Mouse (Mus musculus) kidney, embryonic 14.5 days (tissue): ENCODE results near the gene Slc12a1. TPM values are rescaled to one million over a fixed set of nuclear protein-coding genes. Genes with fewer than 3 reads are reported as not detected.

Experiments used
- ATAC-seq: fragments of 200-750 bp; cut with Nextera tagmentation; 2 replicates; pipeline ENCODE4 v1.8.0; 2017; ENCODE audit warnings: moderate number of reproducible peaks, mild to moderate bottlenecking, moderate TSS enrichment, moderate library complexity; ENCODE audit not compliant: low FRiP score, low TSS enrichment
- H3K27ac ChIP-seq: fragments of 300-500 bp; sonication (generic); 2 replicates; pipeline ENCODE4 v1.5.1; 2014; ENCODE audit warnings: low read depth, mild to moderate bottlenecking, low read length, moderate library complexity, mixed read lengths
- H3K27me3 ChIP-seq: fragments of 300-500 bp; sonication (generic); 2 replicates; pipeline ENCODE4 v1.6.1; 2014; ENCODE audit warnings: mild to moderate bottlenecking, low read length; ENCODE audit not compliant: control insufficient read depth, insufficient read depth
- H3K36me3 ChIP-seq: fragments of 300-500 bp; sonication (generic); 2 replicates; pipeline ENCODE4 v1.6.1; 2014; ENCODE audit warnings: low read length, mixed read lengths; ENCODE audit not compliant: control insufficient read depth, insufficient read depth
- H3K4me1 ChIP-seq: fragments of 300-500 bp; sonication (generic); 2 replicates; pipeline ENCODE4 v1.6.1; 2014; ENCODE audit warnings: low read length, mixed read lengths; ENCODE audit not compliant: control insufficient read depth, insufficient read depth
- H3K4me2 ChIP-seq: fragments of 300-500 bp; sonication (generic); replicated peaks from 2 replicates; pipeline ENCODE4 v1.6.1; 2014; ENCODE audit warnings: low read depth, mild to moderate bottlenecking, low read length
- H3K4me3 ChIP-seq: fragments of 300-500 bp; sonication (generic); 2 replicates; pipeline ENCODE4 v1.5.1; 2014; ENCODE audit warnings: mild to moderate bottlenecking, low read length
- H3K9ac ChIP-seq: fragments of 300-500 bp; sonication (generic); 2 replicates; pipeline ENCODE4 v1.6.1; 2014; ENCODE audit warnings: low read depth, mild to moderate bottlenecking, low read length, moderate library complexity
- H3K9me3 ChIP-seq: fragments of 300-500 bp; sonication (generic); 2 replicates; pipeline ENCODE4 v1.6.1; 2016; ENCODE audit warnings: low read length; ENCODE audit not compliant: control insufficient read depth
- WGBS: fragments of 180-500 bp; shearing (Covaris S2); extraction: QIAGEN DNeasy Blood & Tissue Kit; methylation state at CpG from one replicate; pipeline ENCODE4 v1.1.7; 2014; 5-methylcytosine and 5-hydroxymethylcytosine counted together
- polyA plus RNA-seq: library from polyadenylated mRNA; unstranded; fragments of >200 nt; fragmentation: Nextera tagmentation; extraction: Ambion mirVana; gene quantifications from 2 replicates; pipeline ENCODE4 v1.2.1, GENCODE M21; 2014

The Slc12a1 gene
- polyA plus RNA-seq, 1 experiment from 2014 or later, result 21.4 TPM

- Histone ChIP-seq H3K27me3 (no peaks in the 10 kb centered on the region), H3K36me3 (peaks cover 75% of the 10 kb centered on the region)
- 80% methylated on average over 3 of the region's 3 CpGs for WGBS
Observed at GRCm38 (mm10) chr2:125255886-125256285, 103.6 kb downstream of the Slc12a1 start.

DNA sequence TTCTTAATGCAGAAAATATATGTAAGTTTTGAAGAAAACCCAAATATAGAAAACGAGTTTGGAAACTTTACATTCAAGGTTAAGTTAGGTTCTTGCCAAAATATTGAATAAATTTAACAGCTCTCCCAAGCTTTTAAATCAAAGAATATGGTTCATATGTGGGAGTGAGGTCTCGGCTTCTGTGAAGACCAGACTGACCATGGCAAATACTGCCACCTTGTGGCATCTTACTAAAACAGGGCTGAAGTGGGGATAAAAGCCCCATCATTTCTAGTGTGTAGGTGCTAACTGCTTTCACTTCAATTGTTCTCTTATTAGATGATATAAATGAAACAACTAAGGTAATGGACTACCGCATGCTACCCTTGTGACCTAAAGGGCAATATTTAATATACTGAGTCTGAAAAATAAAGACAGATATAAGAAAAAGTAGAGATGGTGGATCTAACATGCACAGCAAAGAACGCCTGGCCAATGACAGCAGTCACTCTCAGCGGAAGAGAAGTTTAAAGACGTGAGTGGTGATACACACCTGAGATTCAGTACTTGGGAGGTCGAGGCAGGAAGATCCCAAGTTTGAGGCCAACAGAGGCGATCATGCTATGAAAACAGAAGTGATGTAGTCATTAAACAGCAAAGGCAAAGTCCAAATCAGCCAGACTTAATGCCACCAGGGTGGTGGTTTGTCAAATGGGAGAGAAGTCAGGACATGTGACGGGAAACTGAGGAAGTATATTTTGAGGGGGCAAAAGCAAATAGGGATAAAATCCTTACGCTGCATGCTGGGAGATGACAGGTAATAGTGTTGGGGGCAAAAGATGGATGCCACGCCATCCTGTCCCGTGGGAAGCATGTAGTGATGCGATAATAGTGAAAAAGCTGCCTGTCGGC lies 107.2 kb downstream of the Slc12a1 start:
- no peak overlapping the region for H3K27ac ChIP-seq
- H3K4me2 ChIP-seq, result no peak overlapping the region
- no peak overlapping the region for H3K4me3 ChIP-seq
- no peaks in the 10 kb centered on the region for H3K9me3 ChIP-seq
- H3K9ac ChIP-seq, result no peak overlapping the region
- peaks cover 41% of the 10 kb centered on the region for H3K36me3 ChIP-seq
- H3K27me3 ChIP-seq, result no peaks in the 10 kb centered on the region
- ATAC-seq, result 0 out of 2 replicates have a peak, but pooled peaks have one; percentile 44
- 83% methylated on average over 14 of the region's 14 CpGs for WGBS
- no peaks in the 10 kb centered on the region for H3K4me1 ChIP-seq

More at GRCm38 (mm10) chr2:125255886-125256285, 103.6 kb downstream of the Slc12a1 start:
- ATAC-seq, result no peak
- Histone ChIP-seq H3K27ac (no peak overlapping the region), H3K9ac (no peak overlapping the region), H3K4me3 (no peak overlapping the region), H3K4me2 (no peak overlapping the region), H3K9me3 (peaks cover 6% of the 10 kb centered on the region; the same call in 1 of the 2 replicates), H3K4me1 (no peaks in the 10 kb centered on the region)

- ATAC-seq, result no peak
- no peak overlapping the region for H3K27ac ChIP-seq
Observed at GRCm38 (mm10) chr2:125260326-125260725, 108.0 kb downstream of the Slc12a1 start.

DNA sequence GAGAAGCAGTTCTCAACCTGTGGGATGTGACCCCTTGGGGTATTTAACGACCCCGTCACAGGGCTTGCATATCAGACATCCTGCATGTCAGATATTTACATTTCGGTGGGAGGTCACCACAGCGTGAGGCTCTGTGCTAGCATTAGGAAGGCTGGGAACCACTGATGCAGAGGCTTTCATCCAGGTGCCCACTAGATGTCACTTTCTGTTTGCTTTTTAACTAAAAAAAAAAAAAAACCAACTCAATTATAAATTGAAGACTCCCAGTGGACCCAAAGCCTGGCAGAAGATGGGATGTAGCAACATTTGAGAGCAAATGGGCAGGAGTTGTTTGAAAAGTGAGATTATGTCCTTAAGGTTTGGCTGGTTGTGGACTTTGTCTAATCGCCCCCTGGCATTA lies 110.8 kb downstream of the Slc12a1 start:
- Histone ChIP-seq H3K4me1 (no peaks in the 10 kb centered on the region), H3K4me2 (no peak overlapping the region), H3K4me3 (no peak overlapping the region), H3K9ac (no peak overlapping the region), H3K27me3 (no peaks in the 10 kb centered on the region), H3K36me3 (peaks cover 10% of the 10 kb centered on the region), H3K27ac (no peak overlapping the region), H3K9me3 (no peaks in the 10 kb centered on the region)
- WGBS, result 18% methylated on average over 5 of the region's 5 CpGs
- ATAC-seq, result 0 out of 2 replicates have a peak, but pooled peaks have one; percentile 58

More at GRCm38 (mm10) chr2:125260326-125260725, 108.0 kb downstream of the Slc12a1 start:
- Histone ChIP-seq H3K4me1 (no peaks in the 10 kb centered on the region), H3K4me3 (no peak overlapping the region), H3K4me2 (no peak overlapping the region), H3K36me3 (peaks cover 37% of the 10 kb centered on the region), H3K9me3 (no peaks in the 10 kb centered on the region), H3K9ac (no peak overlapping the region), H3K27me3 (no peaks in the 10 kb centered on the region)
- 83% methylated on average over 2 of the region's 2 CpGs for WGBS

GRCm38 (mm10) chr2:125263753-125264152 lies 111.4 kb downstream of the Slc12a1 start:
- Histone ChIP-seq H3K27me3 (no peaks in the 10 kb centered on the region), H3K4me2 (no peak overlapping the region), H3K9me3 (no peaks in the 10 kb centered on the region), H3K36me3 (peaks cover 5% of the 10 kb centered on the region; the same call in 1 of the 2 replicates), H3K9ac (no peak overlapping the region), H3K4me3 (no peak overlapping the region), H3K4me1 (no peaks in the 10 kb centered on the region), H3K27ac (no peak overlapping the region)
- no peak for ATAC-seq
- 23% methylated on average over 9 of the region's 9 CpGs for WGBS

GRCm38 (mm10) chr2:125268876-125269275 lies 116.6 kb downstream of the Slc12a1 start:
- H3K4me3 ChIP-seq, result no peak overlapping the region
- H3K36me3 ChIP-seq, result no peaks in the 10 kb centered on the region
- 60% methylated on average over 1 of the region's 1 CpGs for WGBS
- no peaks in the 10 kb centered on the region for H3K9me3 ChIP-seq
- H3K27ac ChIP-seq, result no peak overlapping the region
- H3K4me2 ChIP-seq, result no peak overlapping the region
- no peak for ATAC-seq
- no peak overlapping the region for H3K9ac ChIP-seq
- H3K4me1 ChIP-seq, result no peaks in the 10 kb centered on the region
- no peaks in the 10 kb centered on the region for H3K27me3 ChIP-seq

- Histone ChIP-seq H3K9me3 (no peaks in the 10 kb centered on the region), H3K4me3 (no peak overlapping the region), H3K27me3 (no peaks in the 10 kb centered on the region), H3K36me3 (no peaks in the 10 kb centered on the region), H3K27ac (no peak overlapping the region), H3K4me2 (no peak overlapping the region), H3K4me1 (no peaks in the 10 kb centered on the region), H3K9ac (no peak overlapping the region)
- ATAC-seq, result peak; percentile 39; the same call in 1 of the 2 replicates
- 48% methylated on average over 5 of the region's 5 CpGs for WGBS
Observed at GRCm38 (mm10) chr2:125275617-125276016, 123.3 kb downstream of the Slc12a1 start.

DNA sequence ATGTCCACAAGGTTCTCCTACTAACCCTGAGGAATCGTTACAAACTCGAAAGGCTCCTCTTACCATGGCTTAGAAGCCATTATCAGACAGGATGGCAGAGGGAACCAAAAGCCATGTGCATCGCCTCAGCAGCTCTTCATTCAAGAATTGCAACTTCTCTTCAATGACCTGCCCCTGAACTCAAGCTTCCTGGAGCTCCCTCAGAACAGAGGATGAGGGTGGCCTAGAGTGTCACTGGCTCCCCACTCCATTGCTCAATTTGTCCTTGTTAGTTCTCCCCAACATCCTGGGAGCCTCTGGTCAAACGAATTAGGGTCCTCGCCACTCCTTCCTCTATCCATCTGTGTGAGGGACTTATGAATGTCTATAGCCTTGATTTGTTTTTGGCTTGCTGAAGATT lies 124.4 kb downstream of the Slc12a1 start:
- Histone ChIP-seq H3K27ac (no peak overlapping the region), H3K9ac (no peak overlapping the region), H3K4me2 (no peak overlapping the region), H3K27me3 (no peaks in the 10 kb centered on the region), H3K9me3 (no peaks in the 10 kb centered on the region), H3K4me3 (no peak overlapping the region), H3K36me3 (no peaks in the 10 kb centered on the region), H3K4me1 (no peaks in the 10 kb centered on the region)
- 89% methylated on average over 5 of the region's 5 CpGs for WGBS
- ATAC-seq, result no peak

- WGBS, result 74% methylated on average over 7 of the region's 7 CpGs
- Histone ChIP-seq H3K36me3 (no peaks in the 10 kb centered on the region), H3K27ac (no peak overlapping the region), H3K9ac (no peak overlapping the region), H3K4me3 (no peak overlapping the region), H3K9me3 (no peaks in the 10 kb centered on the region), H3K4me1 (0 out of 2 replicates have a peak, but pooled peaks cover 10% of the 10 kb centered on the region), H3K27me3 (no peaks in the 10 kb centered on the region), H3K4me2 (no peak overlapping the region)
- no peak for ATAC-seq
Observed at GRCm38 (mm10) chr2:125278474-125278873, 126.2 kb downstream of the Slc12a1 start.
